Comparison of ENCODE assay signal across 20 mouse cellular contexts in genomic region chr3:157203573-157203972, GRCm38 (mm10).
DNase-seq lines count a peak whose midpoint lies in the region; ATAC-seq lines count a peak whose summit lies in the region.
"Had no signal": no experiment of that assay in that cellular context is flagged by ENCODE, and none has a peak within 500 bp of the region (broad histone marks: within the 10 kb centered on the region; RNA-seq: fewer than 3 reads in every experiment).

No protein-coding gene starts in this region.

- H3K27ac ChIP-seq in forebrain, embryonic 15.5 days (replicated peaks), result no peak overlapping the region
- no peak overlapping the region for H3K27ac ChIP-seq in forebrain, embryonic 10.5 days
- H3K27ac ChIP-seq in limb, embryonic 11.5 days (replicated peaks; ENCODE audit: low read depth, low read length), result no peak overlapping the region
- H3K27ac ChIP-seq in limb, embryonic 10.5 days, result no peak overlapping the region
- H3K27ac ChIP-seq: heart, adult 2 months; liver, embryonic 15.5 days; midbrain, embryonic 15.5 days; stomach, postnatal 0 days had no signal

- no peak overlapping the region for H3K4me2 ChIP-seq in forebrain, embryonic 15.5 days (replicated peaks)
- H3K4me2 ChIP-seq in limb, embryonic 11.5 days (ENCODE audit: low read depth, severe bottlenecking), result no peak overlapping the region
- H3K4me2 ChIP-seq: liver, embryonic 15.5 days; midbrain, embryonic 15.5 days had no signal

- no peaks in the 10 kb centered on the region for H3K27me3 ChIP-seq in forebrain, embryonic 15.5 days
- no peaks in the 10 kb centered on the region for H3K27me3 ChIP-seq in forebrain, embryonic 10.5 days (ENCODE audit: poor library complexity, severe bottlenecking)
- no peaks in the 10 kb centered on the region for H3K27me3 ChIP-seq in limb, embryonic 11.5 days (ENCODE audit: control insufficient read depth, insufficient read depth, low read length)
- no peaks in the 10 kb centered on the region for H3K27me3 ChIP-seq in limb, embryonic 10.5 days (ENCODE audit: low read depth, poor library complexity, severe bottlenecking)
- H3K27me3 ChIP-seq: CH12.LX; liver, embryonic 15.5 days; midbrain, embryonic 15.5 days had no signal

- 66% methylated on average over 8 of the region's 8 CpGs for WGBS in forebrain, embryonic 15.5 days
- 87% methylated on average over 8 of the region's 8 CpGs for WGBS in forebrain, embryonic 10.5 days
- 77% methylated on average over 8 of the region's 8 CpGs for WGBS in limb, embryonic 11.5 days
- 87% methylated on average over 8 of the region's 8 CpGs for WGBS in limb, embryonic 10.5 days

- H3K9ac ChIP-seq in forebrain, embryonic 15.5 days (replicated peaks), result no peak overlapping the region
- no peak overlapping the region for H3K9ac ChIP-seq in limb, embryonic 11.5 days (ENCODE audit: low read length)
- H3K9ac ChIP-seq: liver, embryonic 15.5 days; midbrain, embryonic 15.5 days had no signal

- no peak overlapping the region for H3K4me3 ChIP-seq in forebrain, embryonic 15.5 days
- H3K4me3 ChIP-seq in forebrain, embryonic 10.5 days, result no peak overlapping the region
- no peak overlapping the region for H3K4me3 ChIP-seq in limb, embryonic 11.5 days (ENCODE audit: low read depth, low read length)
- H3K4me3 ChIP-seq in limb, embryonic 10.5 days, result no peak overlapping the region
- H3K4me3 ChIP-seq: erythroblast, embryonic 14.5 days; heart, adult 2 months; liver, embryonic 15.5 days; midbrain, embryonic 15.5 days had no signal

- no peaks in the 10 kb centered on the region for H3K36me3 ChIP-seq in forebrain, embryonic 15.5 days
- H3K36me3 ChIP-seq in forebrain, embryonic 10.5 days (replicated peaks), result no peaks in the 10 kb centered on the region
- H3K36me3 ChIP-seq in limb, embryonic 11.5 days (ENCODE audit: control insufficient read depth, insufficient read depth, low read length), result no peaks in the 10 kb centered on the region
- no peaks in the 10 kb centered on the region for H3K36me3 ChIP-seq in limb, embryonic 10.5 days
- H3K36me3 ChIP-seq: liver, embryonic 15.5 days; midbrain, embryonic 15.5 days had no signal

- ATAC-seq in forebrain, embryonic 15.5 days (replicated peaks), result peak; percentile 76
- ATAC-seq in limb, embryonic 11.5 days (ENCODE audit: insufficient number of reproducible peaks, low FRiP score, low TSS enrichment, low read depth), result no peak
- ATAC-seq: inflammation-experienced regulatory T-cells, adult 6 months; midbrain, embryonic 15.5 days had no signal

- no peaks in the 10 kb centered on the region for H3K4me1 ChIP-seq in forebrain, embryonic 15.5 days
- no peaks in the 10 kb centered on the region for H3K4me1 ChIP-seq in forebrain, embryonic 10.5 days
- no peaks in the 10 kb centered on the region for H3K4me1 ChIP-seq in limb, embryonic 11.5 days (ENCODE audit: control insufficient read depth, insufficient read depth, low read length)
- no peaks in the 10 kb centered on the region for H3K4me1 ChIP-seq in limb, embryonic 10.5 days
- H3K4me1 ChIP-seq: liver, embryonic 15.5 days had no signal

- no peaks in the 10 kb centered on the region for H3K9me3 ChIP-seq in forebrain, embryonic 15.5 days
- H3K9me3 ChIP-seq in forebrain, embryonic 10.5 days, result no peaks in the 10 kb centered on the region
- H3K9me3 ChIP-seq in limb, embryonic 11.5 days (ENCODE audit: control insufficient read depth, low read length), result no peaks in the 10 kb centered on the region
- H3K9me3 ChIP-seq in limb, embryonic 10.5 days (replicated peaks), result no peaks in the 10 kb centered on the region
- H3K9me3 ChIP-seq: liver, embryonic 15.5 days; midbrain, embryonic 15.5 days had no signal

- no peak for DNase-seq in forebrain, embryonic 10.5 days (ENCODE audit: extremely low spot score, low spot score)
- peak; percentile 14 for DNase-seq in limb, embryonic 11.5 days (ENCODE audit: low spot score)
- no peak for DNase-seq in limb, embryonic 10.5 days (ENCODE audit: low spot score)
- peak; percentile 44 to 45 for DNase-seq in frontal cortex, adult 2 months (ENCODE audit: extremely low spot score in 1 of 2, low spot score in 1 of 2)
- peak; percentile 58 for DNase-seq in telencephalon, adult 2 months (ENCODE audit: low read depth, low spot score)
- DNase-seq in urinary bladder, postnatal 36 days (ENCODE audit: low spot score in 2 of 2), result no peak
- DNase-seq: cerebellum, adult 18-20 months; cerebellum, postnatal 36 days; heart, adult 2 months; kidney, adult 9 months; lung, postnatal 10 days; retina, postnatal 1 day; thymus, postnatal 14 days had no signal

Comparison
In these comparisons a context has a peak if more than half of its experiments do, and no peak if none do; other contexts are left out.
1. DNase-seq: peak in limb, embryonic 11.5 days (single experiment), frontal cortex, adult 2 months (2 of 2) and telencephalon, adult 2 months (single experiment); none in forebrain, embryonic 10.5 days (single experiment), limb, embryonic 10.5 days (single experiment) and urinary bladder, postnatal 36 days (0 of 2).